Mouse (Mus musculus): ENCODE measurements around the gene Tuba3a. TPM values are rescaled to one million over a fixed set of nuclear protein-coding genes. Genes with fewer than 3 reads are reported as not detected.

Tuba3a gene
- not detected for total RNA-seq (2022)

- DNase-seq (ENCODE audit: low spot score in 2 of 2), result no peak
Measured at GRCm38 (mm10) chr6:125285890-125286289, at the start of gene Tuba3a. Tuba3a (minus strand) TSS chr6:125286042.

GRCm38 (mm10) chr6:125334356-125334755 lies 48.5 kb upstream of the Tuba3a start:
- DNase-seq (ENCODE audit: low spot score in 2 of 2), result no peak

GRCm38 (mm10) chr6:125333112-125333899 lies 47.5 kb upstream of the Tuba3a start:
- no peak for DNase-seq (ENCODE audit: low spot score in 2 of 2)

- DNase-seq (ENCODE audit: low spot score in 2 of 2), result peak; percentile 40 to 64
Measured at GRCm38 (mm10) chr6:125330626-125331326, 44.9 kb upstream of the Tuba3a start.

DNA sequence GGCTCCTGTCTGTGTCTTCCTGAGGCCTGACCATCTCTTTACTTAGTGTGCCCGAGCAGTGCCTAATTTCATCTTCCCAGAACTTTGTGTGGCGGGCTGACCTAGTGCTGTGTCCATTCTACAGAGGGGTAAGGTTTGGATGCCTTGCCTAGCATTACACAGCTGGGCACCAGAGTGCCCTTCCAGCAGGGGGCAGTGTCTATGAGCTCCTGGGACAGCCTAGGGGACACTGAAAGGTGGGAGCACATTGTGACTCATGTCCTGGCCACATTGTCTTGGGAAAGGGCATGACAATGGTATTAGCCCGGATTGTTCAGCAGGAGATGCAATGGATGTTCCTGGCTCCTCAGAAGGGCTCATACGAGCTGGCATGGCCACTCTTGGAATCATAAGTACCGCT lies 42.4 kb upstream of the Tuba3a start:
- no peak for DNase-seq (ENCODE audit: low spot score in 2 of 2)

GRCm38 (mm10) chr6:125325337-125325736 lies 39.5 kb upstream of the Tuba3a start:
- DNase-seq (ENCODE audit: low spot score in 2 of 2), result no peak

DNA sequence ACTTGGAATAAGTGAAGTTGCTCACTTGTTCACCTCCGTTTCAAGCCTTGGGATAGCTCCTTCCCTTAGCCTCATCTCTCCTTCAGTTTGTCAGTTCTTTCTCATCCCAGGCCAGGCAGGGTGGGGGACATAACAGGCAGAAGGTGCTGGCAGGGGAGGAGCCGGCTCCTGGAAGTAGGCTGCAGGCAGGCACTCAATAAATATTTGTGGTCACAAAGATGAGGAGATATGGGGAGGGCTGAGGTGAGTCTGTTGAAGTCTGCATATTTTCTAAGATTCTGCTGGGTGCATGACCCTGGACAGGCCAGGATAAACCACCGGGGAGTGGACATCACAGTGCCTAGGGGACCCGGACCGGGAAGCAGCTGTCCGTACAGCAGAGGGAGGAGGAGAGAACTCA lies 37.7 kb upstream of the Tuba3a start:
- DNase-seq (ENCODE audit: low spot score in 2 of 2), result no peak

DNA sequence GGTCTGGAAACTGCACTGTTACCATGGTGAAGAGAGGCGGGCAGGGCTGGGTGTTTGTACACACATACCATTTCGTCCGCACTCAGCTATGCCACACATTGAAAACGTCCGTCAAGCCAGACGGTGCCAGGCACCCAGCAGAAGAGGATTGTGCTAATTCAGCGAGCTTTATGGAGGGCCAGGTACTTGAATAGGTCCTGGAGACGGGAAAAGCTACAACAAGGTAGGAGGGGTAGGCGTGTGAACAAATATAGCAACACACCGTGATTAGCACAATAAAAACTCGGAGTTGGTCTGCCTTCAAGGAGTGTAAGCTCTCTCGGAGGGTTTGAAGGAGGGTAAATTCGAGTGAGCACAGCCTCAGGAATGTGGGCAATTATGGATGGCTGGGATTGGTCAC lies 37.0 kb upstream of the Tuba3a start:
- peak in 1 of 2 experiments; percentile 20 for DNase-seq (ENCODE audit: low spot score in 2 of 2)

DNA sequence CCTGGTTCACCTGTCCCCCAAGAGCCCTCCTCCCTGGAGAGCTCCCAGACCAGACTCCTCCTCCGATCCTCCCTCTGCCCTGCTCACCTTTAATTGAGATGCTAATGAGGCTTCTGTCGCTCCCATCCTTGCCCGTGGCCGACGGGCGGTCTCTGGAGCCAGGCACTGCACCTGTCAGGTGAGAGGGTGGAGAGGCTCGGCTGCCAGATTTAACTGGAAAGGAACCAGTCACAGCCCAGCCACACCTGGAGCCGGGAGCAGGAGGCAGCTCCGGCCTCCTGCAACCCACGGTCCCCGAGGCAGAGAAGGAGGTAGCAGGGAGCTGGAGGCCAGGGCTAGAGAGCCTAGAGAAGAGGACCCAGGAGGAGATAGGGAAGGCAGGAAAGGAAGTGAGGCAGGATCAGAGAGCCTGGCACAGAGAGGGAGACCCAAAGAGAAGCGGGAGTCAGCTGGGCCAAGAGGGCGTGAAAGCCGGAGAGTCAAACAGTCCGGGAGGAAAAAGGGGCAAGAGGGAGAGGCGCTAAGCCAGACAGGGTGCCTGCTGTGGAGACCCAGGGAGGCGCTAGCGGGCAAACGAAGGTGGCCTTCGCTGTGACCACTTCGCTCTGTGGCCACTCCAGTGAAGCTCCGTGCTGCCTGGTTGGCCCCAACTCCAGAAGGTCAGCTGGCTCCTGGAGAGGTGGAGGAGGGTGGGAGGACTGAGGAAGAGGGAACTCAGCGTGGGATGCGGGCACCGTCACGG lies 35.4 kb upstream of the Tuba3a start:
- DNase-seq (ENCODE audit: low spot score in 2 of 2), result no peak

- DNase-seq (ENCODE audit: low spot score in 2 of 2), result no peak
Measured at GRCm38 (mm10) chr6:125320323-125320722, 34.5 kb upstream of the Tuba3a start, which contains the start of gene Scnn1a. Scnn1a (plus strand) TSS chr6:125320659.

DNA sequence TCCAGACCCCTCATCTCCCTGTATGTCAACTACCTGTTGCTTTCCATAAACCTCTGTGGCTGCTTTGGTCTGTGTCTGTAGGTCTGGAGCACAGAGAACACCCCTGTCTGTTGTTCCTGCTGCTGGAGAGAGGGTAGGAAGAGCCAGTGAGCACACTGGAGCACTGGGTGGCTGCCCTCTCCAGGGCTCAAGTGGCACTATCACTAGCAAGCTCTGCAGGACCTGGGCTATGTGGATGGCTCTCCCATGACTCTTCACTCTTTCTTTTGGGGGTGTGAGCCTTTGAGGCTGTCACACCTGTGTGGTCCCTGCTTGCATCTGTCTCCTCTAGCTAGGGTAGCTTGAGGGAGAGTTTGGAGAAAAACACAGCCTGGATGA lies 34.1 kb upstream of the Tuba3a start:
- no peak for DNase-seq (ENCODE audit: low spot score in 2 of 2)

- no peak for DNase-seq (ENCODE audit: low spot score in 2 of 2)
Measured at GRCm38 (mm10) chr6:125318981-125319918, 33.4 kb upstream of the Tuba3a start.

DNA sequence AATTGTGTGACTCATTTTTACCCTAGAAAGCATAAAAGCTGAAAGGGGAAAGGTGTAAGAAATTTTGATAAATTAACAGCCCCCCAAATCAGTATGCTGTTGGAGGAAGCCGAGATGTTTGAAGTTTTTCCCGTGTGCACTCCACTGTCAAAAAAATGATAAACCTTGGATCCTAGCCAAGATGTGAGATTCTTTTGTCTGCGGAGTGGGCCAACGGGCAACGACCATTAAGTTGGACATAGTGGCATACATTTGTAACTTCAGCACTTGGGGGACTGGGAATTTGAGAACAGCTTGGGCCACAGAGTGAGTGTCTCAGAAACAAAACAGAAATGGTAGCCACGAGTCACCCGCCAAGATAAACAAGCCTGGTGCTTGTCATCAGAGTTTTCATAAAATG lies 31.2 kb upstream of the Tuba3a start:
- no peak for DNase-seq (ENCODE audit: low spot score in 2 of 2)

DNA sequence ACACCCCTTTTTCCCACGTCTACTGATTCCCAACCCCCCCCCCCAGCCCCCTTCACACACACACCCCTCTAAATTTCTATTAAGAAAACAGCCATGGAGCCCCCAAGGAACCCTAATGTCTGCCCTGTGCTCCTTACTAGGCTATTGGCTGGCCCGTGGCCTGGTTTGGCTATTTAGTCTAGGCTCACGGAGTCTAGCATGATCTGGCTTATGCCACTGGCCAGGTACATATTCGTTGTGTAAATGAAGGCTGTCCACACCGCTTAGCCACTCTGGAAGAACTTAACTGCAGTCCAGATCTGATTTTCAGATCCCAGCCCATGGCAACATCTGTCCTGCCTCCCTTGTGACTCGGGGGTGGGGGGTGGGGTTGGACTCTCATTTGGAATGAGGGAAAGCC lies 28.9 kb upstream of the Tuba3a start:
- no peak for DNase-seq (ENCODE audit: low spot score in 2 of 2)

DNA sequence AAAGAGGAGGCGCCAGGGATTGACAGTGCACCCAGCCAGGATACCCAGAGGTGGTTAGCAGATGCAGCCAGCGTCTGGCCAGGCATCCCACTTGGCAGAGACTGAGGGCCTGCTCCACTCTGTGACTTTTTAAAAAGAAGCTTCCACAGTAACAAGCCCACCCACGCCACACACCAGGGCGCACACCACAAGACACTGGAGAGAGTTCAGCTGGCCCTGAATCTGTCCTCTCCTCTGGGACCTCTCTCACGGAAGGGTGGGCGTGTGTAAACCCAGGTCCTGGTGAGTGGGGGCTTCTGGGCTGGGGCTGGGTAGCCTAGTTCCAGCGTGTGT lies 28.4 kb upstream of the Tuba3a start:
- no peak for DNase-seq (ENCODE audit: low spot score in 2 of 2)

- DNase-seq (ENCODE audit: low spot score in 2 of 2), result no peak
Measured at GRCm38 (mm10) chr6:125313546-125314230, 27.8 kb upstream of the Tuba3a start, which contains the start of gene Ltbr. Ltbr (minus strand) TSS chr6:125313885.

GRCm38 (mm10) chr6:125312581-125313355 lies 26.9 kb upstream of the Tuba3a start:
- DNase-seq (ENCODE audit: low spot score in 2 of 2), result no peak

DNA sequence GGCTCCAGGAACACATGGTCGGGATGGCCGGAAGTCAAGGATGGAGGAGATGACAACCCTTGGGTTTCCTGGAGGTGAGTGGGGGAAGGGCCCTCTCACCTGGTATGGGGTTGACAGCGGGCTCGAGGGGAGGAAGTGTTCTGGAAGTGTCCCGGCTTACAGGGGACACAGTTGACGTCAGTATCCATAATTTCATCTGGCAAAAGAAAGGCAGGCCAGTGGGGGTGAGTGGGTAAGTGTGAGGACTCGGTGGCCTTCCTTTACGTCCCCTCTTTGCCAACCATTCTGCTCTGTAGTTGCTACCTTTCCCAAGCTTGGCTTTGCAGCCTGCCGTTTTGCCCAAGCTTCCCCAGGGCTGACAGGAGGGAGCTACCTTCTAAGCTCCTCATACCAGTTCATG lies 26.3 kb upstream of the Tuba3a start:
- no peak for DNase-seq (ENCODE audit: low spot score in 2 of 2)

GRCm38 (mm10) chr6:125309406-125309805 lies 23.6 kb upstream of the Tuba3a start:
- no peak for DNase-seq (ENCODE audit: low spot score in 2 of 2)

DNA sequence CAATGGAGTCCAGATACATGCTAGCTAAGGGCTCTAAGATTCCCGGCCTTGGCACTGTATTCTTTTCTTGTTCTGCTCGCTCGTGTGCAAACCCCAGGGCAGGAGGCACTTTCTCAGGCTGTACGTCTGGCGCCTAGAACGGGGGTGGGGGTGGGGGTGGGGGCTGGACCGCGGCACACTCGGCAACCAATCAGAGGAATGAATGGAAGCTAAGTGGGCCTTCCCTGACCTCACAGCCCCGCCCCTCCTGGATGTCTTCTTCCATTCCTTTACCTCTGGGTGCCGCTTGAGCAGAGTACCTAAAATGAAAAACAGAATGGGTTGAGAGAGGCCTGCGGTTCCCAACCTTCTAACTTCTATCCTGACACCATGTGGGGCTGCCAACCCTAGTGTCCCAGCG lies 23.1 kb upstream of the Tuba3a start:
- DNase-seq (ENCODE audit: low spot score in 2 of 2), result no peak

All from left cerebral cortex, adult 8-10 months (tissue).